Mouse (Mus musculus) heart, adult 9 months (tissue): ENCODE data around the gene Olfr474.
"Not testable (repeated sequence)": the region's sequence is repeated elsewhere in the genome, so short reads cannot be mapped to it uniquely, and the experiment has no call there.

Experiments used
- DNase-seq, 2 experiments: peaks; one replicate each; pipeline ENCODE4 v3.0.0; 2022; ENCODE audit warnings: low spot score in 2 of 2

The Olfr474 gene

GRCm38 (mm10) chr7:107954343-107954742 lies at the start of gene Olfr474:
Gene Olfr474, plus strand, starts transcription at chr7:107954643.
- no peak for DNase-seq

- no peak for DNase-seq
Observed at GRCm38 (mm10) chr7:107930146-107930545, 24.3 kb upstream of the Olfr474 start, which contains the start of gene Olfr473. Gene Olfr473, plus strand, starts transcription at chr7:107930446.

- DNase-seq, result not testable (repeated sequence)
Observed at GRCm38 (mm10) chr7:107952539-107952938, 1.9 kb upstream of the Olfr474 start.

GRCm38 (mm10) chr7:107964503-107964902 lies 10.1 kb downstream of the Olfr474 start, which contains the start of gene Olfr476:
Gene Olfr476, plus strand, starts transcription at chr7:107964803.
- DNase-seq, result no peak

- DNase-seq, result no peak
Observed at GRCm38 (mm10) chr7:107986393-107986792, 31.9 kb downstream of the Olfr474 start, which contains the start of gene Olfr477. Gene Olfr477, plus strand, starts transcription at chr7:107986693.
